Mouse (Mus musculus): ENCODE data around the gene Rai14.

DNA sequence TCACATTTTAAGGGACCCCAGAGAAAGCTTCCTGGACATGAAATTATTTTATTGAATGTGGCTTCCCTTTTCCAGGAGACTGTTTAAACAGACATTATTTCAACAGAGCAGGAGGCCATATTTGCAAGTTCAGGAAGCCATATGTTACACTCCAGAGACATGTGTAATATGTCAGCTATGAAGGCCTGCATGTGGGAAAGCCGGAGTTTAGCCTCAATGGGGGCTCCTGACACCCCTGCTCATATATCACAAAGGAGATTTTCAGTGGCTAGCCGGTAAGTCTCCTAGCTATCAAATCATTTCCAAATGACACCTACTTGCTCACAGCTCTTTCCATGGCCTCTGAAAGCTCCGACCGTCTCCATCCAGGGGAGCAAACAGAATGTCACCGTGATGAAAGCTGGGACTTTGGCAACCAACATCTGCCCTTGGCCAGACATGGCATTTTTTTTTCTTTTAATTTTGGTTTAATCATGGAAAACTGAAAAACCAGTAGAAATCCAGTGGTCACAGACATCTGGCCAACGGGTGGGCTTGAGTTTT lies 77.1 kb downstream of the Rai14 start:
- no peak for TF ChIP-seq CTCF (IDR thresholded peaks at IDR 0.05; ENCODE audit: low read depth)
- no peak for TF ChIP-seq EP300 (IDR thresholded peaks at IDR 0.05; ENCODE audit: low read depth)
